Mouse (Mus musculus) central nervous system, embryonic 14 days (tissue): ENCODE results near the gene Cstf3. TPM values are rescaled to one million over a fixed set of nuclear protein-coding genes. Genes with fewer than 3 reads are reported as not detected.

ENCODE experiments used
- polyA plus RNA-seq: library from polyadenylated mRNA; depleted of rRNA; stranded (reverse); fragments of >200 nt; gene quantifications from 2 replicates; pipeline ENCODE4 v1.2.3, GENCODE M21; 2012; rRNA removed

Cstf3 gene
- polyA plus RNA-seq, result 62.9 and 67.2 TPM in 2 replicates

GRCm38 (mm10) chr2:104590068-104590828 lies at the start of gene Cstf3:
Gene Cstf3, plus strand, starts transcription at chr2:104590523.

GRCm38 (mm10) chr2:104711585-104712485 lies 121.5 kb downstream of the Cstf3 start, which contains the start of gene Tcp11l1:
Gene Tcp11l1, minus strand, starts transcription at chr2:104712169.

Other genes with a start within 250 kb of the Cstf3 start
- 9.5 and 9.7 TPM in 2 replicates for gene D430041D05Rik, start 179.5 kb upstream of the Cstf3 start, polyA plus RNA-seq
- 12.5 and 16.4 TPM in 2 replicates for gene Hipk3, start 96.1 kb upstream of the Cstf3 start, polyA plus RNA-seq
- 30.5 and 31.6 TPM in 2 replicates for gene Tcp11l1, start 121.6 kb downstream of the Cstf3 start, polyA plus RNA-seq
- not detected in 2 replicates for gene Pin1rt1, start 125.9 kb downstream of the Cstf3 start, polyA plus RNA-seq
- 2.0 and 2.7 TPM in 2 replicates for gene Depdc7, start 152.4 kb downstream of the Cstf3 start, polyA plus RNA-seq
- gene Qser1, start 226.2 kb downstream of the Cstf3 start, polyA plus RNA-seq, result 17.3 and 20.1 TPM in 2 replicates